Mouse (Mus musculus): Measurements from ENCODE around the gene Fam234a.

DNA sequence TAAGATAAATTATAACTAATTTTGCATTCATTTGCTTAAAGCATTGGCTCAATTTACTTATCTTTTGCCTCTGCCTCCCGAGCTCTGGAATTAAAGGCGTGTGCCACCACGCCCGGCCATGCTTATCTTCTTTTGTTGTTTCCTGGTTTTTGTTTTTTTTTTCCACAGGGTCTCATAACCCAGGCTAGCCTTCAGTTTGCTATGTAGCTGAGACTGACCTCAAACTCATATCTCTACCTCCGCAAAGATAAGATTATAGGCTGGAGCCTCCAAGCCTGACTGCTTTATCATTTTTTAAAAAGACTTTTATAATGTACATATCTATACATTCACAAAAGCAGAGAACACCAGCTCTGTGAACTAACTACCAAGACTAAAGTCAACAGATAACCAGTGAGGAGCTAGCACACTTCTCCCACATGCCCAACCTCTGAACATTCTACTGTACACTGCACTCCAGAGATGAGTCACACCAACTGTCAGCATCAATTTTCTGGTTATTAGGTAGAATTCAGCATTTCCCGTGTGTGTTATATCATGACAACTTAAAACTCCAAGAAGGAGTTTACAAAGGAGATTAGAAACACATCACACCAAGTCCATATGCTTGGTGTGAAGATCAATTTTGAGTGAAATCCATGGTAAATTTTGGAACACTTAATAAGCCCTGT lies 3.8 kb downstream of the Fam234a start:
- TF ChIP-seq CTCF (IDR thresholded peaks at IDR 0.05; ENCODE audit: control insufficient read depth, insufficient read depth, insufficient read length), result no peak
- no peak for TF ChIP-seq USF1 (IDR thresholded peaks at IDR 0.05; ENCODE audit: low read depth)
- TF ChIP-seq CEBPB (IDR thresholded peaks at IDR 0.05; ENCODE audit: low read depth), result no peak
- no peak for TF ChIP-seq MAX (IDR thresholded peaks at IDR 0.05)
- TF ChIP-seq MYOD1 (IDR thresholded peaks at IDR 0.05; ENCODE audit: control insufficient read depth, insufficient read length, low read depth), result peak; percentile 59
